Mouse (Mus musculus) urinary bladder, adult 18-20 months (tissue): Measurements from ENCODE around the gene Dnase2b.

Experiments used
- DNase-seq, 2 experiments: peaks; one replicate each; pipeline ENCODE4 v3.0.0; 2022; ENCODE audit warnings: low spot score in 2 of 2, mixed read lengths in 2 of 2

The Dnase2b gene

GRCm38 (mm10) chr3:146570148-146570782 lies 45.1 kb downstream of the Dnase2b start, which contains the start of gene Uox:
TSS of gene Uox (plus strand) at chr3:146570426.
- DNase-seq: no peak

GRCm38 (mm10) chr3:146569594-146569993 lies 45.8 kb downstream of the Dnase2b start:
- no peak for DNase-seq

GRCm38 (mm10) chr3:146567884-146568530 lies 47.4 kb downstream of the Dnase2b start:
- peak; percentile 34 to 55 for DNase-seq

- DNase-seq: no peak
Measured at GRCm38 (mm10) chr3:146567366-146567765, 48.0 kb downstream of the Dnase2b start.

- DNase-seq: no peak
Measured at GRCm38 (mm10) chr3:146565065-146565411, 50.4 kb downstream of the Dnase2b start.

GRCm38 (mm10) chr3:146564268-146565064 lies 50.9 kb downstream of the Dnase2b start:
- DNase-seq: peak; percentile 33 to 74

- DNase-seq: no peak
Measured at GRCm38 (mm10) chr3:146562936-146563335, 52.5 kb downstream of the Dnase2b start.

GRCm38 (mm10) chr3:146557507-146557906 lies 57.9 kb downstream of the Dnase2b start:
- DNase-seq: no peak

- no peak for DNase-seq
Measured at GRCm38 (mm10) chr3:146556567-146556966, 58.8 kb downstream of the Dnase2b start.

GRCm38 (mm10) chr3:146554816-146555215 lies 60.6 kb downstream of the Dnase2b start:
- DNase-seq: no peak

GRCm38 (mm10) chr3:146543632-146544031 lies 71.8 kb downstream of the Dnase2b start:
- no peak for DNase-seq

- no peak for DNase-seq
Measured at GRCm38 (mm10) chr3:146540521-146541273, 74.7 kb downstream of the Dnase2b start.

- no peak for DNase-seq
Measured at GRCm38 (mm10) chr3:146534986-146535385, 80.4 kb downstream of the Dnase2b start.
